Mouse (Mus musculus): Measurements from ENCODE around the gene Eva1a.

Eva1a gene

DNA sequence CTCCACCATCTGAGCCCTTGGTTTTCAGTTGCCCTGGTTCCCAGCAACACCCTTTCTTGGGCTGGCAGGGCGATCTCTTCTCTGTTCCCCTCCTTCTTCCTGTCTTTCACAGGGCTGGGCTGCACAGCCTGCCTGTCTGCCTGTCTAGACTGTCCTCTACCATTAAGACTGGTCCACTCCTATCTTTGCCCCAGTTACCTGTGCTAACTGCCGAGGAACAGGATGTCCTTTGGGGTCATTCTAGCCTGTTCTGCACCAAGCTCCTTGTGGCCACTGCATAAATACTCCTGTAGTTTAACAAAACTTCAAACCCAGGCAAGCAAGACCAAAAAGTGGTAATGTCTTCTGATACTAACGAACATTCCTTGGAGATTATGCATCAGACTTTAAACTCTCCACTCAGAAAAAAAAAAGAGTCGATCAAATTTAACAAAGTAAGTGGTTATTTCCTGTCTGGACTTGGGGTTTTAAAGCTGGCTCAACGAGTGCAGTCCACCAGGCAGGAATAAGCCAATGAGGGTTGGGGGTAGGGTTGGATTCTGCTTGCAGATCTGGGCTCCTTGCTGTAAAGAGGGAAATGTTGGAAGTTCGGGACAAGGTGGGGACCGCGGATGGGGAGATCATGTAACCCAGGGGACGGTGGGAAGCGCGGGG, at the start of gene Eva1a:
Gene Eva1a (plus strand): TSS at position 210 of the 654 bp plus-strand sequence.
- no peak for DNase-seq (ENCODE audit: low spot score)

DNA sequence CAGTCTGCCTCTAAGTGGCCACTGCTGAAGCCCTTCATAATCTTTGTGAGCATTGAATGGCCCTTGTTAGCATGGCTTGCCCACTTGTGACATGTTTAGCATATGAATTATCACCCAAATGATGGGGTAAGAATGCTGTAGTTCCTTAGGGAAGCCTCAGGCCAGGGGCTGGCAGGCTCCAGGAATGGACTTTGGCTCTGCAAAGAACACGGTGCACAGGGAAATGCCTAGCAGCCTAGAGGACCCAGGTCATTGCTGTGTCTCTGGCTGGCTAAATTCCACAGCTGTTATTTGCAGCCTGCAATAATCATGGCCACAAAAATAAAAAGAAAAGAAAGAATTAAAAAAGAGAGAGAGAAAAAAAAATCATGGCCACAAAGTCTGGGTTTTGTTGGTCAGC, 28.5 kb upstream of the Eva1a start:
- no peak for DNase-seq (ENCODE audit: low spot score)

DNA sequence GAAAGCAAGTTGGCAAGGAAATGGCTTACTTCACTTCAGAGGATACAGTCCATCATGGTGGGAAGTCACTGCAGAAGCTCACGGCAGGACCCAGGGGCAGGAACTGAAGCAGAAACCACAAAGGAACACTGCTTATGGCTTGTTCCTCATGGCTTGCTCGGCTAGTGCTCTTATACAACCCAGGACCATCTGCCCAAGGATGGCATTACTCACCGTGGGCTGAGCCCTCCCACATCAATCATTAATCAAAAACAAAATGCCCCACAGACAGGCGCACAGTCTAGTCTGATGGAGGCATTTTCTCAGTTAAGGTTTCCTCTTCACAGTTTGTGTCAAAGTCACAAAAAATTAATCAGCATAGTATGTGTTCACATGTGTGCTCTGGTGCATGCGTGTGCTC, 19.8 kb upstream of the Eva1a start:
- DNase-seq (ENCODE audit: low spot score): no peak

DNA sequence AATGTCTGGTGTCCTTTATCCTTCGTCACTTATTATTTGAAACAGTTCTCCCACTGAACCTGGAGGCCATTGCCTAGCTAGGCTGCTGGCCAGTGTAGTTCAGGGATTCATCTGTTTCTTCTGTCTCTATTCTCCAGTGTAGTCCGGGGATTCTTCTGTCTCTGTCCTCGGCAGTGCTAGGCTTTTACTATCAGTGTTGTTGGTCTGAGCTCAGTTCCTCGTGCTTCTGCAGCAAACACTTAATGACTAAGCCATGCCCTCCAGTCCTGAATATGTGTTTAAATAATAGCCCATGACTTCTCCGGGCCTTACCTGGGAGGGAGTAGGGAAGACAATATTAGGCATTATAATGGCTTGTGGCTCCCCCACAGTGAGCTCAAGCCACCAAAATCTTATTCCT, 19.3 kb upstream of the Eva1a start:
- DNase-seq (ENCODE audit: low spot score): no peak

DNA sequence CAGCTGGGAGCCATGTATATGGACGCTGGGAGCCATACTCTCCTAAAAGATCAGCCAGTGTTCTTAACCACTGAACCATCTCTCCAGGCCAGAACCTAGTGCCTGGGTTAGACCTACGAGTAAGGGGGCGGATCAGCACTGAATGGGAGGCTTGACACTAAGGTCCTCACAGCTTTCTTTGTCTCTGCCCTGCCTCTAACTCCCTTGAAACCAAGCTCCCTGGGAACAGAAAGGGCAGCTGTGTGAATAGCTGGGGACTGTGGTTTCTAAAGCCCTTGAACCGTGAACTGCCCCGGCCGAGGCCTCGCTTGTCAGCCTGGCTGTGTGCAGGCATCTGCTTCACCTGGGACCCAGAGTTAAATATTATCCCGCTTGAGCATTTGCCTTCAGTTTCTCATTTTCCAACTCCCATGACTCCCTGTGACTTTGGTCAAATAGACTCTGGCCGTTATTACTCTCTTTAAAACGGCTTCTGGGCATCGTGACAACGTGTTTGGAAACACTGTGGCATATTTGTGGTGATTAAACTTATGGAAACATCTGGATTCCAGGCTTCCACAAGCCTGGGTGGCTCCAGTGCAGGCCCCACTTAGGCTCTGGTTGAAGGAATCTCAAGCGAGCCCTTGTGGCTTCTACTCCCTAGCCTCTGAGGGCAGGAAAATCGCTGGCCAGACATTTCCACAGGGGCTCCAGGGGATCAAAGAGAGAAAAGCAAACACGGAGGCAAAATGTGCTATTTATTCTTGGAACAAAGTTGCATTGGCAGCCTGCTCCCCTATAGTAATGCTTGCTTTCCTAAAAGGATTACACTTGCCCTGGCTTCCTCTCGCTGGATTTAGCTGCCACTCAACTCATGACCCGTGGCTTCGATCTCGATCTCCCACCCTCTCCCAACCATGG, 11.0 kb upstream of the Eva1a start:
- DNase-seq (ENCODE audit: low spot score): no peak

DNA sequence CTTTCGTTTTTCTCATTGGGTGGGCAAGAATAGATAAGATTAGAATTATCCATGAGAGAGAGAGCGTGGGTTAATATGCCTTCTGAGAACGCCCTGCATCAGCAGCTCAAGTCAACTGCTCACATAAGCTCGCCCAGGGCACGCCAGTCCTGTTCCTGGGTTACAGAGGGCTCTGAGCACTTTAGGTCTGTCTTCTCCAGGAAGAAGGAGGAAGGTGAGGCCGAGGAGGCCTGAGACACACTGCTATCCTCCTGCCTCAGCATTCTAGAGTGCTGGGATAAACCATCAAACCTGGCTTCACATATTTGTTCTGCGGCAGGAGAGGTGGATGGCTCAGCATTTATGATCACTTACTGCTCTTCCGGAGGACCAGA, 10.3 kb upstream of the Eva1a start:
- DNase-seq (ENCODE audit: low spot score): no peak

DNA sequence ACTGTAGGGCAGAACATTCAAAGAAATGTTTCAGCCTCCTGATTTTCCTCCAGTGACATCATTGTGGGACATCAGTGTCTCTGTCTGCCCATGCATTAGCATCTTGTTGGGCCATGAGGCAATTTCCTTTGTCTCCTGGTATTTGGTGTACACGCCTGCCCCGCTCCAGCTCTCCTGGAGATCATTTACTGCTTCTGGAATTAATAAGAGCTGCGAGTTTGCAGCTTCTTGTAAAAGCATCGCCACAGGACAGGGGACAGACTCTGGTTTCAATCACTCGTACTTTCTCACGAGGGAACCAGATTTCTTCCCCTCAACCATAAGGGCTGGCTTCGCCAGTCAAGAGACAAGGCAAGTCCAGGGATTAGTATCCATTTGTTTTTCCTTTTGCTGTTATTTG, 3.6 kb upstream of the Eva1a start:
- DNase-seq (ENCODE audit: low spot score): no peak

DNA sequence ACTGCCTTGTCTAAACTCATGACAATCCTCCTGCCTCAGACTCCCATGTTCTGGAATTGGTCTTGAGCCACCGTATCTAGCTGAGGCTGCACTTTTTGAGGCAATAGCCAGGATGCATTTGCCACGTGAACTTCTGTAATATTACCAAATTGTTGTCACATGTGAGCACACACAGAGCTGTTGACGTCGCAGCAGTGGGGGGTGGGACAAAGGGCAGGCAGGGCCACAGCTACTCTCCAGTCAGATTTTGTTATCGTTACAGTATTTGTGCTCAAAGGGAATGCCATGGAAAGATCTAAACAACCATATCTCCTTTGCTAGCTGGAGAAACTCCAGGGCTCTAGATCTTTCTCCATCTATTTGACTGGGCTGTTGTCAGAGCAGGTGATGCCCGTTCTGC, 1.6 kb upstream of the Eva1a start:
- no peak for DNase-seq (ENCODE audit: low spot score)

DNA sequence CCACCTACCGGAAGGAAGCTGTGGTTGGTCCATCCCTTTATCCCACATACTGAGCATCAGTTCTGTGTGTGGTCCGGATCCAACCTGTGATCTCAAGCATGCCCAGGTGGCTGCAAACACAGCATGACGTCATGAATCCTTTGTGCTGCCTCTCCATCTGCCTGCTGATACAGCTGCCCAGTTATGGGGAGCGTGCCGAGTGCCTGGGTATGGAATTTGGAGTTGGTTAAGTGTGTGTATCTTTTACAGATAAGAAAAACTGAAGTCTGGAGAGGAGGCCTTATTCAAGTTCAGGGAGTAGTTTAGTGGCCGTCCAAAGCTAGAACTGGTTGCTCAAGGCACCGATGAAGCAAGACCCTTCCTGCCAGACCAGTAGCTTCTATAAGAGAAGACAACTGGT, 875 bp upstream of the Eva1a start:
- no peak for DNase-seq (ENCODE audit: low spot score)

DNA sequence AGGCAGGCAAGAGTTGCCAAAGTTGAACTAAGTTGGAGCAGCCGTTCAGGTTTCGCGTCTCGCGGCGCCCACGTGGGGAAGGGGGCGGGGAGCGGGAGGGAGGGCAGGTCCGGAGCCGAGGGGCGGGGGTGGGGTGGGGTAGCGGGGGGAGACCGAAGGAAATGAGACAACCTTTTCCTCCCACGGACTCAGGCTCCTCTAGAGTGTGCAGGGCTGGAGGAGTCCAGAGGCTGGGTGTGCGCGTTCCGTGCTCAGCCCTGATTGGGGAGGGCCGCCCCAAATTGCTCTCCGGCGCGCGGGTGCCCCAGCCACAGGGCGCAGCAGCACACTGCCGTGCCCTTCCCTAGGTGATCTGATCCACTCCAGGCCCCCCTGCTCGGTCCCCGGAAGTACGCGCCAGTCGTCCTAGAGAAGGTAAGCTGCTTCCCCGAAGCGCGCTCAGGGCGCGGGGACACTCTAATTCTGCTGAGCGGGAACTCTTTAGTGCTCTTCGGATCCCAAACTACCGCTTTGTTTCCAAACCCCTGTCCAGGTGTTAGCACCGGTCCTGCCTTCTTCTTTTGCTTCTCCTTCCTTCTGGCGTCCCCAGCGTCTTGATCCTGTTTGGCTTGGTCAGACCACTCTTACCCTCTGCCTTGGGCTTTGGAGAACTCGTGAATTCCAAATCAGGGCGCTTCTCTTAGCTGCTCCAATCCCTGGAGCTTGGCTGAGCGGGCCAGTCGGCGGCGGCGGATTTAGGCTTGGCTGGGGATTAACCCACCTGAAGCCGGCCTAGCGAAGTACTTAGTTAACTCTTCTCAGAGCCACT, 849 bp downstream of the Eva1a start:
- peak; percentile 36 for DNase-seq (ENCODE audit: low spot score)

DNA sequence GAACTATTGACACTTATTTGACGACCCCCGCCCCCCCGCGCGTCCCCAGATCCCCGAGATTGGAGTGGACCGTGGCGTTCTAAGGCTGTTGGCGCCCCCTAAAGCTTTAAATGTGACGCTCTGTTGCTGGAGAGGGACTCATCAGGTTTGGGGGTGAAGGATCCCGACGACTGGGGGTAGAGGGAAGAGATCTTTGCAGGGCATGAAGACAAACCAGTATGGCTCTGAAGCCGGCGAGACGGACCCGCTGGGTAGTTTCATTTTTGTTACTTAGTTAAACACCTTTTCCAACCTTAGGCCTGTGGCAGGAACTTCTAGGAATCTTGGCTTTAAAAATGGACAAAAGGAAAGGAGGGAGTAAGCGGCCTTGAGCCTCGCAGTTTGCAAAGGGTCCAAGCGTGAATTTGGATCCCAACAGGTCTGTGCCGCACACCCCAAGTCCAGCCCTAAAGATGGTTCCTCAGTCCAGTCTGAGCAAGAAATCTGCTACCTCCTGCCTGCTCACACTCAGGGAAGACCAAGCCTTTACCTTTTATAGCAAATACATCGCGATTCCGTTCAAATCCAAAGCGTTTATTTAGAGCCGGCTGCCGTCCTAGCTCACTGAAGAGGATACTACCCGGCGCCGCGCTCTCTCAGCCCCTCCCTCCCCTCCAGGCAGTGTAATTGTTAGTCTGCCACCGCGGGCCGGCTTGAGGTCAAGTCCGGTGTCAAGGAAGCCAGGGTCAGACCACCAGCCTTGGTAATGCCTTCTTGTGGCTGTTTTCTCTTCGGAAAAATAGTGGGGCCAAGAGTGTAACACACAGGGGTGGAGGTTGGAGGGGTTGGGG, 1.7 kb downstream of the Eva1a start:
- DNase-seq (ENCODE audit: low spot score): peak; percentile 15

DNA sequence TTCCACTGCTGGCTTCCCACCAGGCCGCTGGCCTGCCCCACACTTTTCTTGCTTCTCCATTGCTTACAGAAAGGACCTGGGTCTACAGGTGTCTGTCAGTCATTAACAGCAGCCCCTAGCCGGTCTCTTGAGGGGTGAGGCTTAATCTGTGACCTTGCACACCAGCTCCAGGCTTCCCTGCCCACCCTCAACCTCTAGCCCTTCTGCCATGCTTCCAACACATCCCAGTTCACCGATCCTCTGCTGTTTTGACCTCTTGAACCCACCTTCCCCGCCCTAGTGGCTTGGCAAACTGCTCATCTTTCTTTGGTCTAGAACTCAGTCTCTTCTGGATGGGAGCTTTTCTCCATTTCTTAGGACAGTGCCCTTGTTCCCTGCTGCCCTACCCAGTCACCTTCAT, 2.8 kb downstream of the Eva1a start:
- no peak for DNase-seq (ENCODE audit: low spot score)

DNA sequence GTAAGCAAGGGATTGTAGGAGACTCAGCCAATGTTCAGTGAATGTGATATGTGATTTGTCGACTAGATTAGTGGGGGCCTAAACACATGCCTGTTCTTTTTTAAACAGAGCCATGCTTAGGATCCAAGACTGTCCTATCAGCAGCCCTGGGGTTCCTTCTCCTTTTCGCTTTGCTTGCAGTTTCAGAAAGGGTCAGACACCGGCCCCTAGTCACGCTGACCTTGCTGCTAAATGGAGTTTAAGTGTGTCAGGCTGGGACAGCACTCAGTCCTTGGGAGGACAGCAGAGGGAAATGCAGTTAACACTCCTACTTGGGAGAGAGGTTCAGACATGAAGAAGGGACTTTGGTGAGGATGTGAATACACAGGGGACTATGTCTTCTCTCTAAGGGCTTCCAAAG, 3.7 kb downstream of the Eva1a start:
- DNase-seq (ENCODE audit: low spot score): no peak

DNA sequence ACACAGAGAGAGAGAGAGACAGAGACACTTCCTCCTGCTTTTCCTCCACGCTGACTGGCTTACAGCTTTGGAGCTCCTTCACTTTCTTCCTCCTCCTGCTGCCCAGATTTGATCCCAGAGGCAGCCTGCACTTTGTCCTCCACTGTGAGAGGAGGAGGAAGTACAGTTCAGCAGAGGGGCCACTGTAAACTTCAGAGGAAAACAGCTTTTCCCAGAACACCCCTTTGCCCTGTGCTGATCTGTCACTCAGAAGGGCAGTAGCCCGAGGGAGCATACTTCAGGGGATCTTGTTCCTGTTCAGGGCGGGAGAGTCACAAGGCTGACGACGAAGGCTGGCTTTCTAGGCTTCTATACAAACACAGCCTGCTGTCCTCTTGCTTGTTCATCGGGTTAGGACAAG, 7.1 kb downstream of the Eva1a start:
- DNase-seq (ENCODE audit: low spot score): no peak

DNA sequence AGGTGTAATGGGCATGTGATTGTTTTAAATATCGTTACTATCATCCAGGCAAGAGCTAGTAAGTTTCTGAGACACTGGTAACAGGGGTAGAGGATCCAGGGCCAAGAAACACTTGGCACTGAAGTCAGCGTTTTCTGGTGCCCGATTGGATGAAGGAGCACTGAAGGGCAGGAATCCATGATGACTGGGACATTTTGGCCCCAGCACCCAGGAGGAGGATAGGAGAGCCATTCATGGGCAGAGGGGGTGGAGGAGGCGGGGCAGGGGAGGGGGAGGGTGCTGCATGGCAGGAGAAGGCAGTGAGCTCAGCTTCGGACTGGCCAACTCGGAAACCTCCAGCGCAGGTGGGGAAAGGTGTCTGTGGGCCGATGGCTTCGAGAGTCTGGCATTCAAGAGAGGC, 9.4 kb downstream of the Eva1a start:
- no peak for DNase-seq (ENCODE audit: low spot score)

DNA sequence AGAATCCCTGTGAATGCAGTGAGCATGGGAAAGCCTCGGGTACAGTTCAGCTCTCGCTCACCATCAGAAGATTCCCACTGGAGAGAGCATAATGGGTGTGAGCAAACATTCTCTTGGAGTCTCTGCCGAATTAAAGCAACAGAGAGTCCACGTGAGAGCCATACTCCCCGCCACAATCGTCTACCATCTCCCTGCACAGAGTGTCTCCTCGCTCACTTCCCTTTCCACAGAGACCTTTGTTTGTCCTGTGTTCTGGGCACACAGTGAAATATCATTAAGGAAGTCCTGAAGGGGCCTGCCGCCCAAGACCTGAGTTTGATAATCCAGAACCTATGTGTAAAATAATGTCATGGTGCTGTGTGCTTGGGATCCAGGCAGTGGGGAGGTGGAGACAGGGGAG, 10.7 kb downstream of the Eva1a start:
- DNase-seq (ENCODE audit: low spot score): no peak

DNA sequence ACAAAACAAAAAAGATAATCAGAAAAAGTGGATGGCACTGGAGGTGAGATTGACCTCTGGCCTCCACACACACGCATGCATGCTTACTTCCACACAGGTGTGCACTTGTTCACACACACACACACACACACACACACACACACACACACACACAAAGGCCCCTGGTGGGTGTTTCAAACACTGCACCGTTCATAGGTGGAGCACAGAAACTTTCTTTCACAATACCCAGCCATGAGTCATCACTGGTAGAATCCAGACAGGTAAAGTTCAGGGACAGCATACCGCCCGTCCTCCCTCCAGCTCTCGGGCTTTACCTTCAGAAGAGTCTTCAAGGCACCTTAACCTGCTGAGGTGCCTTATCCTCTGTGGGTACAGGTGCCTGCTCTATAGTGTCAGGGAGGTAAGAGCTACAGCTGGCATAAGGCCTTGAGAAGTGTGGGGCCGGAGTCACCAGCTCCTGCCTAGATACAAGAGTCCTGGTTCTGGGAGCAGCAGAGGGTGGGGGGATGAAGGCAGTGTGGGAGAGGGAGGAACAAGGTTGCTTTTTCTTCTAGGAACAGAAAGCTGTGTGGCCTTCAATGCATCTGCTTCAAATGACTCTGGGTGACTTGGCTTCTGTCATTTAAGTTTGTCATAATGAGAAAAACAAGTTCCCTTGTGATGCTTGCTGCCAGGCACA, 11.3 kb downstream of the Eva1a start:
- no peak for DNase-seq (ENCODE audit: low spot score)

DNA sequence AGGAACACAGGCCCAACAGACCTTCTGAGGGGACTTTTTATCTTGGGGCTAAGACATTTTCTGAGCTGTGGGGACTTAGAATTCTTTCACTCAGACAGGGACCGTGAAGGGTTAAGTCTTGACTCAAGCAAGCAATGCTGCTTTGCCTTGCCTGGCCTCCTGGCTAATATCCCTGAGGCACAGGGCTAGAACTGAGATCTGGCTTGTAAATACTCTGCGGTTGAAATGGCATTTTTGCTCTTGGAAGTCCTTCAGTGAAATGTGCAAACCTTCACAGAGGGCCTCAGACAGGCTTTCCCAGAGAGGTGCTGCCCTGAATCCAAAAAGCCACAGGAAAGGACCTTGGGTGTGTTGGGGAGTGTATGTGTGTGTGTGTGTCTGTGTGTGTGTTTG, 11.9 kb downstream of the Eva1a start:
- DNase-seq (ENCODE audit: low spot score): no peak

DNA sequence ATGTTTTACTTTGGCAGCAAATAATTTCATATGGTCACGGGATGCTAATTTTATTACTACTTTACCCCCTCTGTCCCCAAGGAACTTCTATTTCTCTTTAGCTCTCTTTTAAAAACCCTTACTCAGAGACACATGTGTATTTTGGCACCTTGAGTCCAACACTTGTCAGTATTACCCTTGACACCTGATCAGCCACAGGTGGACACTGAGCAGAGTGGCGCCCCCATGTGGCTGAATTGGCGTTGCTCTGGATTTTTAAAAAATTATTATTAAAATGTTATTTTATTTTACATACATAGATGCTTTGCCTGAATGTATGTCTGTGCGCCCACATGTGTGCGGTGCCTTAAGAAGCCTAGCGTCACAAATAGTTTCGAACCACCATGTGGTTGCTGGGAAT, 14.0 kb downstream of the Eva1a start:
- no peak for DNase-seq (ENCODE audit: low spot score)

DNA sequence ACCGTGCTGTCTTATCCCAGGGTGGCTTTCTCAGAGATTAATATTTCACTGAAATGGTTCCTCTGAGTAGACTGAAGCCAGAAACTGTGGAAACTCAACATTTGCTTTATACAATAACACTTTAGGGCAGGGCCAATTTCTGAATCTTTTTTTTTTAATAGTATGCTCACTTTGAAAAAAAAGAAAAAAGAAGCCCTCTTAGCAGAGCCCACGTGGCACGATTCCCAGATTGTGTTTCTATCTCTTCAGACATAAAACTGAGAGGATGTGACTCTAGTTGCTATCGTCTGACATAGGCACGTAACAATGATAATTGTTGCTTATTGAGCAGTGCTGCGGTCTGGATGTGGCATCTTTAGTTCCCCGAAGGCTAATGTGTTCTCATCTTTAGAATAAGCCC, 19.1 kb downstream of the Eva1a start:
- DNase-seq (ENCODE audit: low spot score): no peak

DNA sequence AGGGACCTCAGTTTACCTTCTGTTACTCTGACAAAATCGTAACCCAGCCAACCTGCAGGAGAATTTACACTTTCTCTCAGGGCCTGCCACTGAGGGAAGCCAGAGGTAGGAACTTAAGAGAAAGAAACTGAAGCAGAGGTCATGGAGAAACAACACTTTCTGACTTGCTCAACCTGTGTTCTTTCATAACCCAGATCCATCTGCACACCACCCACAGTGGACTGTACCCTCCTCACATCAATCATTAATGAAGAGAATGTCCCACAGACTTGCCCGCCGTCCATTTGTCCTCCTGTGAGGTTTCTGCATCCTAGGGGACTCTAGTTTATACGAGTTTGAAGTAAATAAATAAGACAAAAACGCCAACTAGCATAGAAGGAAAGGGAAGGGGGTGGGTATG, 24.4 kb downstream of the Eva1a start:
- DNase-seq (ENCODE audit: low spot score): no peak
